Mouse (Mus musculus): ENCODE measurements around the gene Gm6358.
"Not testable (repeated sequence)": the region's sequence is repeated elsewhere in the genome, so short reads cannot be mapped to it uniquely, and the experiment has no call there.

Gene Gm6358

GRCm38 (mm10) chr16:89140551-89140950 lies at the start of gene Gm6358:
TSS of gene Gm6358 (plus strand) at chr16:89140851.
- no peak for DNase-seq

- DNase-seq, result no peak
Observed at GRCm38 (mm10) chr16:89150786-89151185, 10.1 kb downstream of the Gm6358 start, which contains the start of gene Gm10061. TSS of gene Gm10061 (plus strand) at chr16:89151086.

GRCm38 (mm10) chr16:89157652-89158051 lies 17.0 kb downstream of the Gm6358 start, which contains the start of gene Gm9789:
TSS of gene Gm9789 (plus strand) at chr16:89157952.
- DNase-seq, result no peak

GRCm38 (mm10) chr16:89169190-89169589 lies 28.5 kb downstream of the Gm6358 start, which contains the start of gene Gm7735:
TSS of gene Gm7735 (plus strand) at chr16:89169490.
- not testable (repeated sequence) for DNase-seq

GRCm38 (mm10) chr16:89174435-89174834 lies 33.8 kb downstream of the Gm6358 start, which contains the start of gene 1110057P08Rik:
TSS of gene 1110057P08Rik (plus strand) at chr16:89174735.
- DNase-seq, result no peak

- no peak for DNase-seq
Observed at GRCm38 (mm10) chr16:89188621-89189020, 48.0 kb downstream of the Gm6358 start.

Measured in kidney, adult 18-20 months (tissue).